In genomic region chr11:83191134-83191893, GRCm38 (mm10) we compare ENCODE assay signal across 8 mouse cellular contexts. TPM values are rescaled to one million over a fixed set of nuclear protein-coding genes. Genes with fewer than 3 reads are reported as not detected.
DNase-seq lines count a peak whose midpoint lies in the region; ATAC-seq and TF ChIP-seq lines count a peak whose summit lies in the region.

Slfn3 (plus strand) TSS chr11:83191330.

- no peaks in the 10 kb centered on the region for H3K9me3 ChIP-seq in megakaryocyte, embryonic 14.5 days
- H3K9me3 ChIP-seq in forebrain, embryonic 16.5 days (ENCODE audit: control insufficient read depth, low read length): no peaks in the 10 kb centered on the region

- peak; percentile 79 for TF ChIP-seq POLR2A in heart, adult 2 months (IDR thresholded peaks at IDR 0.05; ENCODE audit: insufficient read depth, low read depth, low read length)

- H3K79me2 ChIP-seq in heart, adult 2 months (replicated peaks; ENCODE audit: control insufficient read depth, insufficient read depth, low read length): no peaks in the 10 kb centered on the region

- H3K4me3 ChIP-seq in heart, adult 2 months: peak within 1 kb of the TSS; percentile 41
- H3K4me3 ChIP-seq in megakaryocyte, embryonic 14.5 days (replicated peaks): peak within 1 kb of the TSS; percentile 90
- H3K4me3 ChIP-seq in forebrain, embryonic 16.5 days (replicated peaks; ENCODE audit: low read length): no peak within 1 kb of the TSS

- peaks cover 2% of the 10 kb centered on the region; the same call in 1 of the 2 replicates for H3K4me1 ChIP-seq in heart, adult 2 months (ENCODE audit: control insufficient read depth, insufficient read depth, low read length)
- peaks cover 32% of the 10 kb centered on the region for H3K4me1 ChIP-seq in megakaryocyte, embryonic 14.5 days
- no peaks in the 10 kb centered on the region for H3K4me1 ChIP-seq in forebrain, embryonic 16.5 days (replicated peaks; ENCODE audit: control insufficient read depth, insufficient read depth, low read length)

- no peak within 1 kb of the TSS for H3K4me2 ChIP-seq in forebrain, embryonic 16.5 days (ENCODE audit: low read length)

- 36% methylated on average over 12 of the region's 12 CpGs for WGBS in heart, adult 2 months
- WGBS in forebrain, embryonic 16.5 days: 79% methylated on average over 12 of the region's 12 CpGs

- intact Hi-C loops in heart, adult 2 months (cut with DNase I): no loop called here

- no peak for TF ChIP-seq CTCF in heart, adult 2 months (IDR thresholded peaks at IDR 0.05)

- DNase-seq in cerebellum, adult 18-20 months: peak; percentile 6 to 15
- no peak for DNase-seq in cerebellum, adult 8-10 months
- peak; percentile 61 to 70 for DNase-seq in heart, adult 2 months
- DNase-seq in kidney, postnatal 10 days: peak; percentile 69
- peak; percentile 79 for DNase-seq in thymus, postnatal 4 days

- no peaks in the 10 kb centered on the region for H3K27me3 ChIP-seq in heart, adult 2 months (ENCODE audit: control insufficient read depth, insufficient read depth, low read length)
- H3K27me3 ChIP-seq in megakaryocyte, embryonic 14.5 days (replicated peaks): peaks cover under 1% of the 10 kb centered on the region
- H3K27me3 ChIP-seq in forebrain, embryonic 16.5 days (replicated peaks; ENCODE audit: control insufficient read depth, insufficient read depth, low read length): no peaks in the 10 kb centered on the region

- 0 out of 2 replicates have a peak, but pooled peaks have one; percentile 43 for TF ChIP-seq EP300 in heart, adult 2 months (IDR thresholded peaks at IDR 0.05; ENCODE audit: insufficient read depth, low read depth, low read length)

- peak within 1 kb of the TSS; percentile 77 for H3K27ac ChIP-seq in heart, adult 2 months
- no peak within 1 kb of the TSS for H3K27ac ChIP-seq in forebrain, embryonic 16.5 days (ENCODE audit: low read length)

- ATAC-seq in activated CD4-positive, CD25-positive, alpha-beta regulatory T cell, adult 4 months: peak; percentile 95
- ATAC-seq in forebrain, embryonic 16.5 days: no peak

- H3K9ac ChIP-seq in heart, adult 2 months (ENCODE audit: low read depth, low read length): peak within 1 kb of the TSS; percentile 74
- H3K9ac ChIP-seq in forebrain, embryonic 16.5 days (replicated peaks; ENCODE audit: low read depth, low read length): no peak within 1 kb of the TSS

- no peaks in the 10 kb centered on the region; the same call in 1 of the 2 replicates for H3K36me3 ChIP-seq in heart, adult 2 months (ENCODE audit: control insufficient read depth, insufficient read depth, low read length)
- H3K36me3 ChIP-seq in megakaryocyte, embryonic 14.5 days (replicated peaks; ENCODE audit: low read length): peaks cover 9% of the 10 kb centered on the region
- H3K36me3 ChIP-seq in forebrain, embryonic 16.5 days (ENCODE audit: control insufficient read depth, insufficient read depth): no peaks in the 10 kb centered on the region

RNA-seq across cellular contexts. Expression of gene Slfn3, which starts in this region (rescaled TPM):
- 1 to 10 TPM; 4.1 to 4.6 TPM for polyA plus RNA-seq in activated CD4-positive, CD25-positive, alpha-beta regulatory T cell, adult 4 months (2017; shearing (Covaris generic))
- 1 to 10 TPM; 2.0 to 3.5 TPM for total RNA-seq in heart, adult 2 months (2021)
- 0.72 and 1.9 TPM in 2 replicates for polyA plus RNA-seq in heart, adult 2 months (2012; rRNA removed)
- polyA plus RNA-seq in megakaryocyte, embryonic 14.5 days (2012; ENCODE audit: insufficient read depth, low replicate concordance): 0.07 TPM in 1 of 2 replicates, not detected in the other
- 0.15 and 0.26 TPM in 2 replicates for polyA plus RNA-seq in forebrain, embryonic 16.5 days (2015; fragmentation: Nextera tagmentation; extraction: Ambion mirVana)
